Mouse (Mus musculus) hematopoietic stem cell, adult 5-6 weeks (primary cell): ENCODE measurements at regions not wholly inside any gene's neighbourhood (a gene's known extent, or its start where the extent isn't known, plus 50 kb on each side); places are given as distances from the start of the nearest gene placed in this dataset.

Source experiments
- ATAC-seq, 2 experiments: fragments of 125-278 bp in 1 of 2; replicated peaks in 1 of 2; 2 replicates each; pipeline ENCODE4 v1.8.0; 2016 to 2017; ENCODE audit warnings: inconsistent platforms in 2 of 2, mild to moderate bottlenecking in 2 of 2, moderate number of reproducible peaks in 2 of 2, low read depth in 1 of 2, moderate TSS enrichment in 1 of 2; ENCODE audit not compliant: low FRiP score in 2 of 2, poor library complexity in 2 of 2, severe bottlenecking in 2 of 2, insufficient read depth in 1 of 2, low TSS enrichment in 1 of 2

GRCm38 (mm10) chr10:84054551-84055336 is 332.1 kb downstream of the 1500009L16Rik start:
- ATAC-seq, result no peak

GRCm38 (mm10) chr10:84055402-84056167 is 332.9 kb downstream of the 1500009L16Rik start:
- no peak for ATAC-seq

GRCm38 (mm10) chr10:84056323-84057169 is 333.9 kb downstream of the 1500009L16Rik start:
- peak; percentile 38 to 51; a peak in 3 of 4 replicates for ATAC-seq

GRCm38 (mm10) chr10:84058301-84058700 is 335.6 kb downstream of the 1500009L16Rik start:
- no peak for ATAC-seq

GRCm38 (mm10) chr10:84059646-84060491 is 337.2 kb downstream of the 1500009L16Rik start:
- ATAC-seq, result peak in 1 of 2 experiments; percentile 18; a peak in 1 of 4 replicates

GRCm38 (mm10) chr10:84060492-84061218 is 338.0 kb downstream of the 1500009L16Rik start:
- ATAC-seq, result peak; percentile 82 to 86

- ATAC-seq, result no peak
Measured at GRCm38 (mm10) chr10:84067052-84067650, 344.5 kb downstream of the 1500009L16Rik start.

- ATAC-seq, result no peak
Measured at GRCm38 (mm10) chr10:84069806-84070205, 347.1 kb downstream of the 1500009L16Rik start.

- no peak for ATAC-seq
Measured at GRCm38 (mm10) chr10:84072866-84073483, 350.3 kb downstream of the 1500009L16Rik start.

- ATAC-seq, result no peak
Measured at GRCm38 (mm10) chr10:84075581-84075980, 352.9 kb downstream of the 1500009L16Rik start.

GRCm38 (mm10) chr10:84080236-84080635 is 357.6 kb downstream of the 1500009L16Rik start:
- ATAC-seq, result no peak

- ATAC-seq, result no peak
Measured at GRCm38 (mm10) chr10:84081673-84082072, 358.7 kb downstream of the Nuak1 start.

- no peak for ATAC-seq
Measured at GRCm38 (mm10) chr10:84087528-84087927, 352.9 kb downstream of the Nuak1 start.

GRCm38 (mm10) chr10:84087929-84088328 is 352.5 kb downstream of the Nuak1 start:
- no peak for ATAC-seq
